29 mouse cellular contexts compared by ENCODE assay signal in the genomic region with DNA sequence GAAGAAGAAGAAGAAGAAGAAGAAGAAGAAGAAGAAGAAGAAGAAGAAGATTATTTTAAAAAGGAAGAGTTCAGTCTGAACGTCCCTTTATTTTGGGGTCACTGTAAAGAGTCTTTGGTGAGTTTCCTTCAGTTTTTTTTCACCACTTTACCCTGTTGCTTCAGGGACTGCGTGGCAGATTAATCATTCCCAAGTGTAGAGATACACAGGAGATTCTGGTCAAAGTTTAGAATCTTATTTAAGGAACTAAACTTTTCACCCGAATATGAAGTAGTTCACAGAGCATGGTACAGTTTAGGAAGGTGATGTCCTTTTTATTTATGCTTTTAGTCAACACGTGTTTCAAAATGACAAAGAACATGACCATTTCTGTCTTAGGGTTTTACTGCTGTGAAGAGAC.
"Had no signal": no experiment of that assay in that cellular context is flagged by ENCODE, and none has a peak within 500 bp of the region (broad histone marks: within the 10 kb centered on the region; RNA-seq: fewer than 3 reads in every experiment).

No protein-coding gene starts in this region.

- H3K36me3 ChIP-seq: heart, embryonic 10.5 days; heart, embryonic 12.5 days; heart, embryonic 13.5 days; heart, embryonic 15.5 days; hindbrain, embryonic 10.5 days; hindbrain, embryonic 12.5 days; hindbrain, embryonic 13.5 days; hindbrain, embryonic 15.5 days; intestine, embryonic 15.5 days had no signal

- DNase-seq: heart, postnatal 10 days; heart, postnatal 14 days; heart, postnatal 36 days; heart, postnatal 4 days; kidney, adult 11 months; kidney, adult 18-20 months; kidney, postnatal 10 days; kidney, postnatal 14 days; kidney, postnatal 4 days; layer of hippocampus, adult 9-11 months; layer of hippocampus, postnatal 36 days had no signal

- H3K9me3 ChIP-seq: heart, embryonic 10.5 days; heart, embryonic 12.5 days; heart, embryonic 13.5 days; heart, embryonic 15.5 days; hindbrain, embryonic 10.5 days; hindbrain, embryonic 12.5 days; hindbrain, embryonic 13.5 days; hindbrain, embryonic 15.5 days; intestine, embryonic 15.5 days had no signal

- ATAC-seq: hindbrain, embryonic 16.5 days; hindbrain, postnatal 0 days; intestine, embryonic 15.5 days; intestine, embryonic 16.5 days; intestine, postnatal 0 days had no signal

- H3K4me1 ChIP-seq: heart, embryonic 12.5 days; heart, embryonic 13.5 days; heart, embryonic 15.5 days; hindbrain, embryonic 10.5 days; hindbrain, embryonic 12.5 days; hindbrain, embryonic 13.5 days; hindbrain, embryonic 15.5 days; intestine, embryonic 15.5 days had no signal

- H3K27me3 ChIP-seq: heart, embryonic 12.5 days; heart, embryonic 13.5 days; heart, embryonic 15.5 days; hindbrain, embryonic 12.5 days; hindbrain, embryonic 13.5 days; hindbrain, embryonic 15.5 days; intestine, embryonic 15.5 days had no signal

- H3K27ac ChIP-seq: heart, embryonic 10.5 days; heart, embryonic 13.5 days; heart, embryonic 15.5 days; hindbrain, embryonic 10.5 days; hindbrain, embryonic 12.5 days; hindbrain, embryonic 13.5 days; hindbrain, embryonic 14.5 days; hindbrain, embryonic 15.5 days; hindbrain, postnatal 0 days; intestine, embryonic 15.5 days; kidney, postnatal 0 days; layer of hippocampus, adult 2 months; left cerebral cortex, adult 2 months had no signal

- H3K9ac ChIP-seq: heart, embryonic 12.5 days; heart, embryonic 13.5 days; heart, embryonic 15.5 days; hindbrain, embryonic 12.5 days; hindbrain, embryonic 13.5 days; hindbrain, embryonic 14.5 days; hindbrain, embryonic 15.5 days; intestine, embryonic 15.5 days had no signal

- H3K4me2 ChIP-seq: heart, embryonic 11.5 days; heart, embryonic 12.5 days; heart, embryonic 13.5 days; heart, embryonic 15.5 days; hindbrain, embryonic 12.5 days; hindbrain, embryonic 13.5 days; hindbrain, embryonic 14.5 days; hindbrain, embryonic 15.5 days; intestine, embryonic 15.5 days had no signal

- H3K4me3 ChIP-seq: heart, embryonic 10.5 days; heart, embryonic 12.5 days; heart, embryonic 13.5 days; heart, embryonic 15.5 days; hindbrain, embryonic 10.5 days; hindbrain, embryonic 12.5 days; hindbrain, embryonic 13.5 days; hindbrain, embryonic 15.5 days; intestine, embryonic 15.5 days; layer of hippocampus, adult 2 months; left cerebral cortex, adult 2 months had no signal
